Mouse (Mus musculus): ENCODE data around the gene Ppp1r14a. TPM values are rescaled to one million over a fixed set of nuclear protein-coding genes. Genes with fewer than 3 reads are reported as not detected.

Gene Ppp1r14a
- polyA plus RNA-seq, 1 experiment: 44.7 TPM

DNA sequence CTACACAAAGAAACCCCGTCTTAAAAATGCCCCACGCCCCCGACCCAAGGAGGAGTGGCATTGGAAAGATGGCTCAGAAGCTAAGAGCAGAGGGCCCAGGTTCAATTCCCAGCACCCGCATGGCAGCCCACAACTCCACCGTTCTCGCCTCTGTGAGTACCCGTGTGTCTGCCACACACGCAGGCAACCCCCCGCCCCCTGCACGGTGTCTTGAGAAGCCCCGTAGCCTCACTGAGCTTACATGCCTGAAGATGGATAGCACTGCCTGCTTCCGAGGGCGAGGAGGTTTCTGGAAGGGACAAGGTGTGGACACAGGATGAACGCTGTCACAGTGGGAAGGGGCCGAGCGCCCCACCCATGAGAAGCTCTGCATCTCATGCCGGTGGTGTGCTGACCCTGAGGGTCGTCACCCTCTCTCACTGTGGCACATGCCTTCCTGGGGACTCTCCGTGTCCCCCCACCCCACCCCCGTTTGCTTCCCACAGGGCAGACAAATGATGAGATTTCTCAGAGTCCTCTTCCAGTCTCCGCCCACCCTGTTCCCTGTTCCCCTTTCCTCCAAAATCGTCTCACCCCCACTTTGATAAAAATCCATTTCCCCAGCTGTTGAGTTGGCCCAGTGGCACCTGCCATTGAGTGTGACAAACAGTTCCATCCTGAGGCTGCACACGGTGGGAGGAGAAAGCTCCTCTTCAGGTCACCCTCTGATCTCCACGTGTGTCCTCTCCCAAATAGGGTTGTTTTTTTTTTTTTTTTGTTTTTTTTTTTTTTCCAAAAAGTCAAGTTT is 6.9 kb downstream of the Ppp1r14a start:
- Histone ChIP-seq H3K4me3 (ENCODE audit: insufficient read depth, low read length) (no peak overlapping the region), H3K4me1 (ENCODE audit: control insufficient read depth, insufficient read depth, low read length) (no peaks in the 10 kb centered on the region), H3K27ac (ENCODE audit: insufficient read depth, low read length) (no peak overlapping the region)
- no peak for TF ChIP-seq CTCF (IDR thresholded peaks at IDR 0.05; ENCODE audit: extremely low read depth, insufficient read depth, low read length)
- TF ChIP-seq POLR2A (IDR thresholded peaks at IDR 0.05; ENCODE audit: extremely low read depth, insufficient read depth, low read length): no peak

DNA sequence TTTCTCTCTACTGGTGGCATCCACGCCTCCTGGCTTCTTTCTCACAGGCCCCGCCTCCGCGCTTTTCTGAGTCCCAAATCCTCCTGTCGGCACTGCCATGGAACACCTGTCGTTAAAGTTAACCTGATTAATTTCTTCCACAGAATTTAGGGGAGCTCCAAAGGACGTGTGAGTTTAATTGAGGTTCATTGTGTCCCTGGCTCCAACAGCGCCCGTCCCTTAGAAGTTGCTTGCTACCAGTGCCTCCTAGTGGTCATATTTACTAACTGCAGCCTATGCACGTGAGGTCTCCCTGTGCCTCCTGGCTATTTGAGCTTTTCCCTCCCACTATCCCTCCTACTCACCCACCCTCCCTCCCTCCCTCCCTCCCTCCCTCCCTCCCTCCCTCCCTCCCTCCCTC is 7.9 kb downstream of the Ppp1r14a start:
- no peak overlapping the region for H3K27ac ChIP-seq (ENCODE audit: insufficient read depth, low read length)
- TF ChIP-seq POLR2A (IDR thresholded peaks at IDR 0.05; ENCODE audit: extremely low read depth, insufficient read depth, low read length) (no peak), CTCF (IDR thresholded peaks at IDR 0.05; ENCODE audit: extremely low read depth, insufficient read depth, low read length) (peak; percentile 89)
- H3K4me1 ChIP-seq (ENCODE audit: control insufficient read depth, insufficient read depth, low read length): no peaks in the 10 kb centered on the region
- H3K4me3 ChIP-seq (ENCODE audit: insufficient read depth, low read length): no peak overlapping the region

DNA sequence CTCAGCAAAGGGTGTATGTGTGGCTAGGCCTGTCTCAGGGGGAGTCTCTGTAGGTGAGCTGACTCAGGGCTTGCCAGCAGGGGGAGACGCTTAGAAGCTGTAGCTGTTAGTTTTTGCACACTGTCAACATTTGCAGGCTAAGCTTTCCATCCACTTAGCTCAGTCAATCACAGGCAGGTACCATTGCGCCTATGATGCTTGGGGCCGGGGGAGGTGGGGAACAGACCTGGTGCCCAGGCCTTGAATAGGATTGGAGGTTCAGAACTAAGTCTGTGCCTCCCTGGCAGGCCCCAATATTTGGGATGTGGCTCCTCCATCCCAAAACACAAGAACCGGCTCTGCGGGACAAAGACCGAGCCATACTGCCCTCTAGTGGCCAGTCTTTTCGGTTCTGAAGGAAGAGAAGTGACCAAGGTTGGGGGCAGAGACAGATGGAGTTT is 12.0 kb downstream of the Ppp1r14a start:
- H3K27ac ChIP-seq (ENCODE audit: insufficient read depth, low read length): no peak overlapping the region
- H3K4me1 ChIP-seq (ENCODE audit: control insufficient read depth, insufficient read depth, low read length): no peaks in the 10 kb centered on the region; the same call in 1 of the 2 replicates
- no peak overlapping the region for H3K4me3 ChIP-seq (ENCODE audit: insufficient read depth, low read length)
- TF ChIP-seq POLR2A (IDR thresholded peaks at IDR 0.05; ENCODE audit: extremely low read depth, insufficient read depth, low read length) (no peak), CTCF (IDR thresholded peaks at IDR 0.05; ENCODE audit: extremely low read depth, insufficient read depth, low read length) (peak; percentile 68)

DNA sequence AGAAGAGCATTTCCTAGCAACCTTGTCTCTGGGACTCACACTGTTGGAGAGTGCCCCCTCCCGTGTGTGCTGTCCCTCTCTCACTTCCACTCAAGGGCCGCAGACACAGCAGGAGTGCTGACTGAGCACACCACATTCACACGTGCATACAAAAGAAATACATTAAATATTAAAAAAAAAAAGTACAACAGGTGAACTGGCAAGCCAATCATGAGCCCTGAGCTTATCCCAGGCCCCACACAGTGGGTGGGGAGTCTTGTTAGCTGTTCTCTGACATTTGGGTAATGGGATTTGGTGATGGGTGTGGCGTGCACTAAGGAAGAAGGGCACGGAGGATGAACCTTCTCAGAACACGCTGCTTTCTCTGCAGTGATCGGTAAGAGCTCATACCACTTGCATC is 13.5 kb downstream of the Ppp1r14a start:
- Histone ChIP-seq H3K27ac (ENCODE audit: insufficient read depth, low read length) (no peak overlapping the region), H3K4me3 (ENCODE audit: insufficient read depth, low read length) (no peak overlapping the region), H3K4me1 (ENCODE audit: control insufficient read depth, insufficient read depth, low read length) (peaks cover 2% of the 10 kb centered on the region; the same call in 1 of the 2 replicates)
- TF ChIP-seq POLR2A (IDR thresholded peaks at IDR 0.05; ENCODE audit: extremely low read depth, insufficient read depth, low read length): no peak
- no peak for TF ChIP-seq CTCF (IDR thresholded peaks at IDR 0.05; ENCODE audit: extremely low read depth, insufficient read depth, low read length)

DNA sequence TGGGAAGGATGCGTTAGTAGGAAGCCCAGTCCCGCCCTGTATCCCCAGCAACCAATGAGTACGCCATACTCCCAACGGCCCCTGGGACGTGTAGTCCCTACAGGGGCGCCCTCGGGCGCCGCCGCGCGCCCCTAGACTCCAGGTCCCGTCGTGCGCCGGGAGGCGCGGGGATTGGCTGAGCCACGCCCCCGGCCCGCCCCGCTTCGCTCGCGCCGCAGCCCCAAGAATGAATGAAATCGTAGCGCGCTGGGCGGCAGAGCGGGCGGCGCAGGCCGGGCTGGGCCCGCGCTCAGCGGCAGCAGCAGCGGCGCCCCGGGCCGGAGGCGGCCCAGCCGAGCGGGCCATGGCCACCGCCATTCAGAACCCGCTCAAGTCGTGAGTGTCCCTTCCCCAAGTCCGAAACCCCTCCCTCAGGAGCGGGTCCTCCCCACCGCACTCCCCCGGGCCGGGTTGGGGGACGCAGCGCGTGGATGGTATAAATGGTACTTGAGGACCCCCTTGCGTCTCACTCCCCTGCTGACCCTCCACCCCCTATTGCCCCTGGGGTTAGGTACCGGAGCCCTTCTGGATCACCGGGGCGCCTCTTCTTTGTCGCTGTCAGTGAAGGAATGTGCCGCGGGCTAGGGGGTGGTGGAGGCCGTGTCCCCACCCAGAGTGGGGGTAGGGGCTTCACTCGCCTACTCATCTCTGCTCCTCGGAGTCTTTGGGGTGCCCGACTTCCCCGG is 14.8 kb downstream of the Ppp1r14a start, which contains the start of gene Dpf1:
Gene Dpf1, plus strand, starts transcription at position 214 of the 725 bp plus-strand sequence.
- peaks cover 2% of the 10 kb centered on the region; the same call in 1 of the 2 replicates for H3K4me1 ChIP-seq (ENCODE audit: control insufficient read depth, insufficient read depth, low read length)
- peak within 1 kb of the TSS; percentile 93 for H3K4me3 ChIP-seq (ENCODE audit: insufficient read depth, low read length)
- TF ChIP-seq CTCF (IDR thresholded peaks at IDR 0.05; ENCODE audit: extremely low read depth, insufficient read depth, low read length): no peak
- peak; percentile 35; the same call in 1 of the 2 replicates for TF ChIP-seq POLR2A (IDR thresholded peaks at IDR 0.05; ENCODE audit: extremely low read depth, insufficient read depth, low read length)
- H3K27ac ChIP-seq (ENCODE audit: insufficient read depth, low read length): no peak within 1 kb of the TSS; the same call in 1 of the 2 replicates

DNA sequence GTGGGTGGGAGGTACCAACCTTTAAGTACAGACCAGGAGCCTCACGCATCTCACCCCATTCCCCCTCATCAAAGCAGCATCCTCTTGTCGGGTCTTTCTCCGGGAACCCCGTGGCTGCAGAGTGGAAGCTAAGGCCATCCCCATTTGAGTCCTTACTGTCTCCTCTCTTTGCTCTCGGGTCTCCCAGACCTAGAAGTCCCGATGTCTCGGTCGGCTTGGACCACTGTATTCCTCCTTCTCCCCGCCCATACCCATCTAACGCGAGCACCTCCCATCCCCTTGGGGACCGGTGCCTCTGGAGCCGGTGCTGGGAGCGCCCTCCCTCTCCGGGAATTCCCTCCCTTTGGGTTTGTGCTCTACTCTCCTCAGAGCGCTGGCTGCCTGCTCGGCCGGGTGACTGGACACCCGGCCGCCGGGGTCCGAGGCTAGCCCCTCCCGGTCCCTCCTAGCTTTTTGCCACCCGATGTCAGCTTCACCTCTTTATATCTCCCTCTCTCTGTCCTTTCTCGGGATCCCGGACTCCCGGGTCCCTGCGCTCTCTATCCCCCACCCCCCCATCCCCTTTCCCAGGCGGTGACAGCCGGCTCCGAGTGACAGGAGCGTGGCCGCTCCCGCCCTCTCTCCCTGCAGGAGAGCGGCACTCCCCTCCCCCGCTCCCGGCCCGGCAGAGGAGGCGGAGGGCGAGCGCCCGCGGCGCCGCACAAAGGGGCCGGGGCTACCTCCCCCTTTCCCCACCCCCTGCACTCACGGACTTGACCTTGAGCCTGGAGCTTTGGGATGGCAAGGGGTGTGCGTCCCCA is 15.6 kb downstream of the Ppp1r14a start:
- peaks cover 2% of the 10 kb centered on the region; the same call in 1 of the 2 replicates for H3K4me1 ChIP-seq (ENCODE audit: control insufficient read depth, insufficient read depth, low read length)
- peak overlapping the region; percentile 93 for H3K4me3 ChIP-seq (ENCODE audit: insufficient read depth, low read length)
- 0 out of 2 replicates have a peak, but pooled peaks have one; percentile 3 for TF ChIP-seq POLR2A (IDR thresholded peaks at IDR 0.05; ENCODE audit: extremely low read depth, insufficient read depth, low read length)
- no peak for TF ChIP-seq CTCF (IDR thresholded peaks at IDR 0.05; ENCODE audit: extremely low read depth, insufficient read depth, low read length)
- H3K27ac ChIP-seq (ENCODE audit: insufficient read depth, low read length): no peak overlapping the region; the same call in 1 of the 2 replicates

DNA sequence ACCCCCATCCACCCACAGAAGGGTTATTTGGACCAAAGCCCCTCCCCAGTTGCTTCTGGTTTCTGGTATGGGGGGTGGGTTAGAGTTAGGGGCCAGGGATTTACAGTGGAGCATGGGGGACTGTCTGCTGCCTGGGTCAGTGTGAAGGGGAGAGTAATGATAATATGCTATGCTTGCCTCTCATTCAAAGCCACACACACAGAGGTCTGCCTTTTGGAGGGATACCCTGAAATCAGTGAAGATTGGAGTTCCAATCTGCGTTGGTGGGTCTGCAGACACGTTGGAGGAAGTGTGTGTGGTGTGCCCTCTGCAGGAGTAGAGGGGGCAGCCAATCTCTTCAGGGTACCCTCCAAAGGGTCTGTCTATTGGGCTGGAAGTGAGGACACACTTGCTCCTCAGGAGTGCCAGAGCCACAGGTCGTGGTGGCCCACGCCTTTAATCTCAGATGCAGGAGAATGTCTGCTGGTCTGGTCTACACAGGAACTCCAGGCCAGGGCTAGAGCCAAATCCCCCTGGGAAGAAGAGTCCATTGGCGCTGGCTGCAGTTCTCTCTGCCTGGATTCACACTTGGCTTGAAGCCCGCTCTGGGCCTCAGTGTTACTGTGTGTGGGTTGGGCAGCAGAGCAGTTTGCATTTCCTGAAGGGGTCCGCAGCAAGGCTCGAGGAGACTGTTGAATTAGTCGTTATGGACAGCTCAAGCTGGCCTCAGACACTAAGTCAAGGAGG is 16.3 kb downstream of the Ppp1r14a start:
- Histone ChIP-seq H3K4me1 (ENCODE audit: control insufficient read depth, insufficient read depth, low read length) (peaks cover 2% of the 10 kb centered on the region; the same call in 1 of the 2 replicates), H3K4me3 (ENCODE audit: insufficient read depth, low read length) (peak overlapping the region; percentile 93), H3K27ac (ENCODE audit: insufficient read depth, low read length) (no peak overlapping the region)
- TF ChIP-seq POLR2A (IDR thresholded peaks at IDR 0.05; ENCODE audit: extremely low read depth, insufficient read depth, low read length) (no peak), CTCF (IDR thresholded peaks at IDR 0.05; ENCODE audit: extremely low read depth, insufficient read depth, low read length) (no peak)

DNA sequence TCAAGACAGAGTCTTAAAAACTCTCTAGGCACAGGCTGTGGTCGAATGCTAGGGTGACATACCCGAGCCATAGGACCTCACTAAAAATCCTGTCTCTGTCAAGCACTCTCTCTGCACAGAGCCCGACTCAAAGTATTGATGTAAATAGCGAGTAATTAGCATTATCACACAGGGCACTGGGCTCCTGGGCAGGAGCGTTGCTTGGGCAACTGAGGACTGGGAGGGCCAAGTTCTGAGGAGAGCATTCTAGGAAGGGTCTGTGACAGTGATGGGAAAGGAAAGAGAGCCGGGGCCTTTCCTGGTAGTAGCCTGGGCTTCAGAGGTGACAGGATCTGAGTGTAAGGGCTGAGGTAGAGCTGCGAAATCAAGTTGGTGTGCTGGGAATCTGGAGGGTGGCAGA is 17.0 kb downstream of the Ppp1r14a start:
- Histone ChIP-seq H3K4me1 (ENCODE audit: control insufficient read depth, insufficient read depth, low read length) (peaks cover 2% of the 10 kb centered on the region; the same call in 1 of the 2 replicates), H3K4me3 (ENCODE audit: insufficient read depth, low read length) (peak overlapping the region; percentile 7; the same call in 1 of the 2 replicates), H3K27ac (ENCODE audit: insufficient read depth, low read length) (no peak overlapping the region)
- TF ChIP-seq POLR2A (IDR thresholded peaks at IDR 0.05; ENCODE audit: extremely low read depth, insufficient read depth, low read length): no peak
- TF ChIP-seq CTCF (IDR thresholded peaks at IDR 0.05; ENCODE audit: extremely low read depth, insufficient read depth, low read length): no peak

Data from cortical plate, adult 2 months (tissue).